Mouse (Mus musculus): ENCODE data around the gene Kif16b.

Kif16b gene

GRCm38 (mm10) chr2:142900862-142901805, at the start of gene Kif16b:
Gene Kif16b (minus strand): TSS chr2:142901531.
- peak; percentile 93 to 95 for DNase-seq

- no peak for DNase-seq
These were observed 39.7 kb upstream of the Kif16b start for GRCm38 (mm10) chr2:142940899-142941642.

- DNase-seq, result peak; percentile 7 to 47
These were observed 29.1 kb upstream of the Kif16b start for GRCm38 (mm10) chr2:142930445-142930844.

- peak in 1 of 2 experiments; percentile 2 for DNase-seq
These were observed 28.1 kb upstream of the Kif16b start for GRCm38 (mm10) chr2:142929226-142930112.

GRCm38 (mm10) chr2:142910808-142911388, 9.6 kb upstream of the Kif16b start:
- DNase-seq, result no peak

- no peak for DNase-seq
These were observed 7.9 kb upstream of the Kif16b start for GRCm38 (mm10) chr2:142909213-142909612.

- no peak for DNase-seq
These were observed 5.7 kb upstream of the Kif16b start for GRCm38 (mm10) chr2:142907056-142907455.

- DNase-seq, result peak; percentile 92 to 93
These were observed 1.9 kb upstream of the Kif16b start for GRCm38 (mm10) chr2:142902905-142903895.

- DNase-seq, result no peak
These were observed 1.0 kb downstream of the Kif16b start for GRCm38 (mm10) chr2:142900120-142900861.

GRCm38 (mm10) chr2:142893780-142894179, 7.6 kb downstream of the Kif16b start:
- DNase-seq, result no peak

GRCm38 (mm10) chr2:142891283-142891682, 10.0 kb downstream of the Kif16b start:
- no peak for DNase-seq

- DNase-seq, result no peak
These were observed 16.9 kb downstream of the Kif16b start for GRCm38 (mm10) chr2:142884456-142884855.

- no peak for DNase-seq
These were observed 17.7 kb downstream of the Kif16b start for GRCm38 (mm10) chr2:142883625-142883994.

GRCm38 (mm10) chr2:142882871-142883624, 18.3 kb downstream of the Kif16b start:
- DNase-seq, result no peak

- DNase-seq, result no peak
These were observed 18.9 kb downstream of the Kif16b start for GRCm38 (mm10) chr2:142882466-142882865.

GRCm38 (mm10) chr2:142881177-142881576, 20.2 kb downstream of the Kif16b start:
- DNase-seq, result no peak

- DNase-seq, result no peak
These were observed 22.0 kb downstream of the Kif16b start for GRCm38 (mm10) chr2:142879257-142879818.

GRCm38 (mm10) chr2:142876636-142877035, 24.7 kb downstream of the Kif16b start:
- DNase-seq, result no peak

- no peak for DNase-seq
These were observed 25.4 kb downstream of the Kif16b start for GRCm38 (mm10) chr2:142875936-142876335.

Data from cerebellum, postnatal 14 days (tissue).